Mouse (Mus musculus) G1E (cell line): ENCODE results near the gene Fam47e.

ENCODE experiments used
- CTCF ChIP-seq: IDR thresholded peaks from 2 replicates; pipeline ENCODE4 v1.5.1; 2012; ENCODE audit warnings: low read depth, low read length, inconsistent platforms, mixed read lengths
- GATA1 ChIP-seq: IDR thresholded peaks from 2 replicates; pipeline ENCODE4 v1.6.1; 2012; ENCODE audit warnings: borderline replicate concordance, low read length, inconsistent platforms, mixed read lengths

GRCm38 (mm10) chr5:92633526-92633925 is 78.7 kb downstream of the Fam47e start:
- no peak for TF ChIP-seq CTCF
- TF ChIP-seq GATA1 = no peak
